Mouse (Mus musculus): ENCODE measurements around the gene Fpr1. TPM values are rescaled to one million over a fixed set of nuclear protein-coding genes. Genes with fewer than 3 reads are reported as not detected.

The Fpr1 gene
- total RNA-seq (2015; ENCODE audit: low replicate concordance) (19.4 and 26.3 TPM in 2 replicates), total RNA-seq (2017; ENCODE audit: low replicate concordance) (8.8 and 17.1 TPM in 2 replicates)

DNA sequence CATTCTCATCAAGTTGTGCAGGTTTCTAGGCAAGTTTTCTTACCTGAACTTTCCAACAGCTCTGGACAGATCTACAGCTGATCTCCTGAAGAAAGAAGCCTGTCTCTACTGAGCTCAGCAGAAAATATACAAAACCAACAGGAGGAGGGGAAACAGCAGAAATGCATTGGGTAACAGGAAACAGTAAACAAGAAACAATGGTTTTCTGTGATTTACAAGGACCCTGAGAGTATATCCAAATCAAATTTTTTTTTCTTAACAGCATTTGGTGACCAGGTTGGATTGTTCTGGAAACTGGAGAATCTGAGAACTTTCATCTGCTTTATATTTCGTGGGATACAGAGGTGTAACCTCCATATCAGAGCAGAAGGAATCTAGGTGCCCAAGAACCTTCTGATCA, at the start of gene Fpr1:
Gene Fpr1, minus strand, starts transcription at position 101 of the 400 bp plus-strand sequence.
- ATAC-seq (replicated peaks; ENCODE audit: low FRiP score, poor library complexity, severe bottlenecking) = no peak

DNA sequence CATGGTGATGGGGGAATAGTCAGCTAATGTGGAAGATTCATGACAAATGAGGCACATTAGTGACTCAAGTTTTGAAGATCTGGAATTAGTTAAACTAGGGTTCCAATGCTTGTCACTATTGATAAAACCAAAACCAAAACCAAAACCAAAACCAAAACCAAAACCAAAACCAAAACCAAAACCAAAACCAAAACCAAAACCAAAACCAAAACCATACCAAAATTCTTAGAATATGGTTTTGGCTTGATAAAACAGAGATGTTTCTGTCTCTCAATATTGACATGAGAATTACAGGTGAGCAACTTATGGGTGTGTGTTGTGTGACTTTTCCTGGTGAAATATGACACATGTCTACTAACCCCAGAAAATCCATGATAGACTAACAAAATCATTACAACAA, 34.0 kb upstream of the Fpr1 start:
- ATAC-seq (replicated peaks; ENCODE audit: low FRiP score, poor library complexity, severe bottlenecking) = no peak

DNA sequence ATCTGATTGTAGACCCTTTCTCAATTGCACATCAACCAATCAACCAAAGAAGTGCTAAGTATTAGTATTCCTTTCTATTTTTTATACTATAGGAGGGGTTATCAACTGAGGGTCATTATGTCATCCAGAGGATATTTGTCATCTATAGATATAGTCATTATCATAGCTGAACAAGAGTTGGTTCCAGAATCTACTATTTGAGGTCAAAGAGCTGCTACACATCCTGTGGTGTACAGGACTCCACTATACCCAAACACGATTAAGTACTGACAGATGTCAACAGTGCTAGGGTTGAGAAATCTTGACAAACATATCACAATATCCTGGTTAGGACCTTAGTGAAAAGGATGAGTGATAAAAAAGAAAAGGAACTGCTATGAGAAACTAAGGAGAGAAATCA, 33.6 kb upstream of the Fpr1 start:
- ATAC-seq (replicated peaks; ENCODE audit: low FRiP score, poor library complexity, severe bottlenecking) = no peak

DNA sequence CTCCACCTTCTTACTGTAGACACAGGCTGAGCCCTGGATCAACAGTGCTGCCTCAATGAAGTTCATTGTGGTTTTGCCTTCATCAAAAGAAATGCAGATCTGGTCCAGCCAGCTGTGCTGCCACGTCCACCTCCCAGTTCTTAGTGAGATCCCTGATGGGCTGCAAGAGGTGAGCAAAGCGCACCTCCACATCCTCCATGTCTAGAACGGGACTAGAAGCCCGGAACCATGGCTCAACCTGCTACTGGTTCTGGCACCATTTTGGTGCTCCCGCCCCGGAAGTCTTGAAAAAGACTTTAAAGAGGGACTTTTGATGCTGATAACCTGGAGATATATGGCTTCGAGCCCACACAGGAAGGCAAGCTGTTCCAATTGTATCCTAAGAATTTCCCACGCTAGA, 28.9 kb upstream of the Fpr1 start:
- ATAC-seq (replicated peaks; ENCODE audit: low FRiP score, poor library complexity, severe bottlenecking) = peak; percentile 64; the same call in 1 of the 2 replicates

DNA sequence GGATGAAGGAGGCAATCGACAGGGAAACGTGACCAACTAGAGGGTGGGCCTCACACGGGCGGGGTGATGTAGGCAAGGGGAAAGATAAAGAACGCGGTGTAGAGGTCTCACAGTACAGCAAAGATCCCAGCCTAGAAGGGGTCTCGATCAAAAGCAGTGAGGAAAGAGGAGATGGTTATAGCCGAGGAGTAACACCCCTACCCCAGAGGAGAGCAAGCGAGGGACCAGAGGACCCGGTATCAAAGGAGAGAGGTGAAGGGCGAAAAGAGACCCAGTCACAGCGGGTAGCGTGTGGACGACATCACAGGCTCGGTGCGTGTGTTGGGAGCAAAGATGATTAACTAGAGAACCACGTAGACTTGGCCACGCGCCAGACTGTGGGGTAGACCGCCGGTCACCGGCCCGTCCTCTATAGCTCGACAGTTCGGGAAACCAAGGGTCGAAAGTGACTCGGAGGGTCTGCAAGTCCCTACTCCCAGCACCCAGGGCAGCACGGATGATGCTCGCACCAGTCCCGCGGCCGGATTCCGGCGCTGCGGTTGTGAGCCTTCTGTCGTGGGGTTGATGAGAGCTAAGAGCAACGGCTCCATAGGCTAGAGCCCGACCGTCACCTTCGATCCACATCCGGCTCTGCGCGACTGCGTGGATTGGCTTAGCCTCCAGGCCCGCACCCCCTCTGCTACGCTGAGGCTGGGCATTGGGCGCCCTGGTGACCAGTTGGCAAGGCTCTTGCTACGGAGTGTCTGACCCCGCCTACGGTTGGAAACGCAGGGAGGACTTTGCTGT, 26.1 kb upstream of the Fpr1 start:
- ATAC-seq (replicated peaks; ENCODE audit: low FRiP score, poor library complexity, severe bottlenecking) = 0 out of 2 replicates have a peak, but pooled peaks have one; percentile 35

DNA sequence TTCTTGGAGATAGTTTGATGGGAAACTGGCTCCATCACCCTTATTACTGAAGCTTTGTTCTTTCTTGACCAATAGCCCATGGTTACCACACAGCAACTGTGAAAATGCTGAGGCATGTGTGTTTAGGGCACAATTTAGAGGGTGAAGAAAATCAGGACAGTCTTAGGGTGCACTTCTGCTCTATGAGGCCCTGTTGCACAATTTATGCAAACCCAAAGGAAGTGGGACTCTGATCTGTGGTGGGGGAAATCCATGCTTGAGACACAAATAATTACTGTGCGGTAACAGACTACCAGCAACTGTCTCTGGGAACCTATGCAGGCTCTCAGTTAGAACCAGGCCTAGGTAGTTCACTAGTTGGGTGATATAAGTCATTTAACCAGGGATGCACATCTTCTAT, 17.0 kb upstream of the Fpr1 start:
- ATAC-seq (replicated peaks; ENCODE audit: low FRiP score, poor library complexity, severe bottlenecking) = no peak

DNA sequence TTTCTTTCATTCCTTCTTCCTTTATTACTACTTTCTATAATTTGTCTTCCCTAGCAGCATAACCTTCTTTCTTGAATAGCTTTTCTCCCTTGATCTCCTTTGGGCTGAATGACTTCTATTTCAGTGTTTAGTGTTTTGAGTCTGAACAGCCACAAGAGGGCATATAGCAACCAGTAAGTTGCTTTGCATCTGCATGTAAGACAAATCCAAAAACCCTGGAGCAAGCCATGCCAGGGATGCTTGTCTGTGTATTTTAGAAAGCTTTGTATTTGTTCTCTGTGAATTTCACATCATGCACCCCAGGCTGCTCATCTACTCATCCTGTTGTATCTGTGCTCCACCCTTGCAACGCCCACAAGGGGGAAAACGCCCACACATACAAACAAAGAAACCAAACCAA, 15.5 kb upstream of the Fpr1 start:
- no peak for ATAC-seq (replicated peaks; ENCODE audit: low FRiP score, poor library complexity, severe bottlenecking)

DNA sequence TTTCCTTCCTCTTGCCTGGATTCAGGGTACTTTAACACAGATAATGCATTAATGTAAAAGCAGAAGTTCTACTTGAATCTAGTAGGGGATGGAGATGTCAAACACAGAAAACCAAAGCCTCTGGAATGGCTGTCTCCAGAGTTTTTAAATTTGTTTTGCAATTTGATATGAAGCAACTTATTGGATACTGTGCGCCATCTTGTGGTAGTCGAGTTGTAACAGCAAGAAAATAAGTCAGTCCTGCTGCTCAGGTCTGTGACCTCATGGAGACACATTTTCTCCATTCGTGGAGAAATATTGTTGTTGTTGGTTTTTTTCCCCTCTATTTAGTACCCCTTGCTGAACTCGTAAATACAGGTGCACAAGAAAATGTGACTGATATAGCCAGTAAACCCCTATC, 12.3 kb upstream of the Fpr1 start:
- no peak for ATAC-seq (replicated peaks; ENCODE audit: low FRiP score, poor library complexity, severe bottlenecking)

DNA sequence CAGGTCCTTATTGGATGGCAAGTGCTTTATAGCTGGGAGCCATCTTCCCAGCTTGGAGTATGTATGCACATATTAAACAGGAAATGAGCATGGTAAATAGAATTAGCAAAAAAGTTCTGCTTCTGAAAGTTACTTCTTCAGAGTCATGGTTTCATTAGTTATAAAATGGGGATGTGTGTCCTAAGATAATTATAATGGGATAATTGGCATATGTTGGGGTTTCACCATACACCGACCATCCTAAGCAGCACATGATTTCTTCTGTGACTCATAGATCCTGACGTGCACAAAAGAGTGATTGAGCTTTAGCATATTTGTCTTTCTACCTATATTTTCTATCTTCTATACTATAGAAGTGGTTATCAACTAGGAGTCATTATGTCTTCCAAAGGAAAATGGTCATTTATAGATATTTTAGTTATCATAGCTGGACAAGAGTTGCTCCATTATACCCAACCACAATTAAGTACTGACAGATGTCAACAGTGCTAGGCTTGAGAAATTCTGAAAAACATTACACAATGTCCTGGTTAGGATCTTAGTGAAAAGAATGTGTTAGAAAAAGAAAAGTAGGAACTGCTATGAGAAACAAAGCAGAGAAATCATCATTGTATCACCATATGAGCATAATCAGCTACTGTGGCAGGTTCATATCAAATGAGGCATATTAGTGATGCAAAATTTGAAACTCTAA, 6.1 kb upstream of the Fpr1 start:
- ATAC-seq (replicated peaks; ENCODE audit: low FRiP score, poor library complexity, severe bottlenecking) = no peak

DNA sequence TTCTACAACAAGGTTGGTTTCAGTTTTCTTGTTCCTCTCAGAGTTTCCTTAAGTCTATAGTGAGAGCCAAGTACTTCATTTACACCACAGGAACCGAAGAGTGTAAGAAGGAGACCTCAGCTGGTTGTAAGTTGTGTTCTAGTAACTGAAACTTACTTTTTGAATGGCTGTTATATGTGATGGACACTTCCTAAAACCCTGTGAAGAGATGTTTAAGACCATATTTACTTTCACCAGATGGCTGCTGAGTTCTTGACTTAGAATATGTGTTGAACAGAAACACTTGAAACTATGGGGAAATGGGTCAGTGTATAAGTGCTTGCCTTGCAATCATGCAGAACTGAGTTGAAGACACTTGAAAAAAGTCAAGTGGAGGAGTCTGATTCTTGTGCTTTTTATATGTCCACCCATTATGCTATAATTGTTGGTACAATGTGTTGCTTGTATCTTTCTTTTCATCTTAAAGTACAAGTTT, 4.1 kb upstream of the Fpr1 start, which contains the start of the genes Fpr2 and Fpr3:
Gene Fpr2, plus strand, starts transcription at position 51 of the 475 bp plus-strand sequence.
Gene Fpr3, plus strand, starts transcription at position 79 of the 475 bp plus-strand sequence.
- no peak for ATAC-seq (replicated peaks; ENCODE audit: low FRiP score, poor library complexity, severe bottlenecking)

DNA sequence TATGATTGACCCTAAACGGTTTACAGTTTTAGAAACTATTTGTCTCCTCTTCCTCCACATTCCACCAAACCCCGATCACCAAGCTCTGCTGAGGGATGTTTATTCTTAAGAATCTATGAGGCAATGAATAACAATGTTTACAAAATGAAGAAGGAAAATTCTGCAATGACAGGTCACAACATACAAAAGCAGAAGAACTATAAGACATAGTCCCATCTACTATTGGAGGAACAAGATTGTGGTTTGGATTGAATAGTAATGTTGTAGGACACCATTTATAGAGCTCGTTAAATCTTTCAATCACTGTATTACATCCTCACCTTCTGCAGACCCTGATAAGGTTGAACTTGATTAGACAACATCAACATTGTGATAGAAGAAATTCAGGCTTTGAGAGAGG, 1.1 kb downstream of the Fpr1 start:
- ATAC-seq (replicated peaks; ENCODE audit: low FRiP score, poor library complexity, severe bottlenecking) = no peak

DNA sequence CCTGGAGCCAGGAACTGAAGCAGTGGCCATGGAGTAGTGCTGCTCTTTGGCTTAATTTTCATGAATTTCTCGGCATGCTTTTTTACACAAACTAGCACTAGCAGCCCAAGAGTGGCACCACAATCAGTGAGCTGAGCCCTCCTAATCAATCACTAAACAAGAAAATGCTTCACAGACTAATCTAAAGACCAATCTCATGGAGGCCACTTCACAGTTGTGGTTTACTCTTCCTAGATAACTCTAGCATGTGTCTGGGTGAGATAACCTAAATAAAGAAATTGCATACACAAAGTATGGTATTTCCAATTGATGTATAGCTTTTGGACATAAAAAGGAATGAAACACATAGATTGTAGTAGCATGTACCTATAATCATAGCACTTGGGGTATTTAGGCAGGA, 4.4 kb downstream of the Fpr1 start:
- ATAC-seq (replicated peaks; ENCODE audit: low FRiP score, poor library complexity, severe bottlenecking) = no peak

DNA sequence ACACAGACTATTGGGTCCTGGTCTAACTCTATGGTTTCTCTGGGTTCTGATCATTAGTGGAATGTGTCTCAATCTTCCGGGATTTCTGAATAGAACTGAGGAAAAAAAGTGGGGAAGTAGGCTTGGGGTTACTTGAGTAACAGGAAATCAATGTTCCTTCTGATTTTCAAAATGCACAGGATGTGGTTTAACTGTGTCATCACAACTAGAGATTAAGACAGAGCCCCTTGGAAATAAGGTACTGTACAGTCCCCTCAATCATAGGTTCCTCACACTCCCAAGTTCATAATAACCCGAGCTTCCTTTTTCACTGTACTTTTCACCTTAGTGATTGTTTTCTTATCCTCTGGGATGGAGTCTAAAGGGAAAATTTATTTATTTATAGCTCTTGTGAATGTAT, 12.0 kb downstream of the Fpr1 start:
- no peak for ATAC-seq (replicated peaks; ENCODE audit: low FRiP score, poor library complexity, severe bottlenecking)

DNA sequence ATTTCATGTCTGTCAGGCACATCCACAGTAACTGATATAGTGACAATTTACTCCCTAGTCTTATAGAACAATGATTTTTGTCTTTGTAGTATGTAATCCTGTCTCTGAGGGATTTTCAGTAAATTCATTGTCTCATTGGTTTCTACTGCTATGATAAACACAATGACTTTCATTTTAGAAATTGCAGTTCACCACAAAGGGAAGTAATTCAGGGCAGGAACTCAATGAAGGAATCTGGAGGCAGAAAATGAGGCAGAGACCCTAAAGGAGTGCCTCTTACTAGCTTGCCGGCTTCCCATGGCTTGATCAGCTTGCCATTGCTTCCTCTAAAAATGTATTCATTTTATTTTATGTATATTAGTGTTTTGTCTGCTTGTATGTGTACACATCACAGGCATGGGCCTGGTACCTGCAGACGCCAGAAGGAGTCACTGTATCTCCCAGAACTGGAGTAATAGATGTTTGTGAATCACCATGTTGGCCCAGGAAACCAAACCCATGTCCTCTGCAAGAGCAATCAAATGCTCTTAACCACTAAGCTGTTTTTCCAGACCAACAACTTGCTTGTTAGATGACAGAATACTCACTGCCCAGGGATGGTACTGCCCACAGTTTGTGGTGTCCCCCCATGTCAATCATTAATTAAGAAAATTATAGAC, 12.7 kb downstream of the Fpr1 start:
- ATAC-seq (replicated peaks; ENCODE audit: low FRiP score, poor library complexity, severe bottlenecking) = no peak

DNA sequence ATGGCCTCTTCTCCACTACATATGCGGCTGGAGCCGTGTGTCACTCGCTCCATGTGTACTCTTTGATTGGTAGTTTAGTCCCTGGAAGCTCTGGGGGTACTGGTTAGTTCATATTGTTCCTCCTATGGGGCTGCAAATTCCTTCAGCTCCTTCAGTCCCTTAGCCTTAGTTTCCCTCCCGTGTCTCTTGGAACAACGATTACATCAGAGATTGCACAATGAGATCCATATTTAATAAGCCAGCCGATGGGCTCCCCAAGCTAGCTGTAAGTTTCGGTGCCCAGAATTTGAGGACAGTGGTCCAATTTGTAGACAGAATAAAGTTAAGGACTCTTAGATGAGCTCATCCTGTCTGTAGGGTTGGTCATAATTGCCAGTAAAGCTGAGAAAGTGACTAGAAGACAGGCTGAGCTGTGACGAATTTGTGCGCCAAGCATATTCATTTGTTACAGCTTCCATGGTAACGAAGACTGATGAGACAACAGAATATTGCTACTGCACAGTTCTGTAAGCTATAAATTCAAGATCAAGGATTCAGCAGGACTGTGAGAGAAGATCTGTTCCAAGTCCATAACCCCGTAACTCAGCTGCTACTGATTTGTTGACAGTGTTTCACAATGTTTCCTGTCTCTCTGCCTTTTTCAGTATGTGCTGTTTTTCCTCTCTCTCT, 16.8 kb downstream of the Fpr1 start:
- ATAC-seq (replicated peaks; ENCODE audit: low FRiP score, poor library complexity, severe bottlenecking) = no peak

DNA sequence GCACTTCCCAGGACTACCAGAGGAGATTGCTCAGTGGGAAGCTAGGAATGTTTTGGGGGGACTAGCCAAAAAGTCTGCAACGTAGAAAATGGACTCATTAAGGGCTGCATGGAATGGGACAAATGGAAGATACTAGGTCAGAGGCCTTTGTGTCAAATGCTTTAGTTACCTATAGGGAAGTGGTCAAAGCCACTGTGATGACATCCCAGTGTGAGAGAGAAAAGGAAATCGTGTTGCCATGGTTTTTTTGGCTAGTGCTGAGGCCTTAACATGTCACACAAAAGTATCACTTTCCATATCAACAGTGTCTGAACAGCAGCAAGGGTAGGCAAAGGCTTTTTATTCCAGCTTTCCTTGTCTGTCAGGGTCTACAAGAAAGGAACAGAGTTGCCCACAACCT, 18.6 kb downstream of the Fpr1 start:
- no peak for ATAC-seq (replicated peaks; ENCODE audit: low FRiP score, poor library complexity, severe bottlenecking)

DNA sequence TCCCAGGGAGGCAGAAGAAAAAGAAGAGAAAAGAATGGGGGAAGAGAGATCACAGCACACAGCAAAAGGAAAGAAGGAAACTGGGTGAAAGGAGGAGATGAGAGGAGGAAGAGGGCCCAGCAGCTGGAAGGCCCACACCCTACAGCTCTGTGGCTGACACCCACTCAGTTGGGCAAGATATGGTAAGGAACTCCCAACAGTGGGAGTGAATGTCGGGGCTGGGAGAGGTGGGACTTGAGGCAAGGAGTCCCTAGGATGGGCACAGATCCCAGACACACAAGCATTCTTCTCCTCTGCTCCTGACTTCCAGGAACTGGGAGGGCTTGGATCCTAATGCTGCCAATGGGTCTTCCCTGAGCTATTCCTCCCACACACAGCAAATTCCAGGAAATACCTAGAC, 21.4 kb downstream of the Fpr1 start:
- ATAC-seq (replicated peaks; ENCODE audit: low FRiP score, poor library complexity, severe bottlenecking) = no peak

DNA sequence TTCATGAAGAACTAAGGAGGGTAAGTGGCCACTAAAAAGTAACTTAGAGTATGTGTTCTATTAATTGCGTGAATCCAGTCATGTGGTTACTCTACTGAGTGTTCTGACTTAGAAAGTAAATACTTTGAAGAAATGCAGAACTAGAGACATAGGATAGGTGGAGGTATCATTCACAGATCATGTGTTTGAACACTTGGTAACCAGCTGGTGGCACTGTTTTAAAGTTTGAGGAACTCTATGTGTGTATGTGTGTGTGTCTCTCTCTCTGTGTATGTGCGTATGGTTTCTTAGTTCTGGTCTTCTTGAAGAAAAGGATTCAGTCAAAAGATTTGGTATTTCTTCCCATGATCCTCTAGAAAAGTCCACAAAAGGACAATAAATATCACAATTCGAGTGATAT, 23.6 kb downstream of the Fpr1 start:
- ATAC-seq (replicated peaks; ENCODE audit: low FRiP score, poor library complexity, severe bottlenecking) = no peak

DNA sequence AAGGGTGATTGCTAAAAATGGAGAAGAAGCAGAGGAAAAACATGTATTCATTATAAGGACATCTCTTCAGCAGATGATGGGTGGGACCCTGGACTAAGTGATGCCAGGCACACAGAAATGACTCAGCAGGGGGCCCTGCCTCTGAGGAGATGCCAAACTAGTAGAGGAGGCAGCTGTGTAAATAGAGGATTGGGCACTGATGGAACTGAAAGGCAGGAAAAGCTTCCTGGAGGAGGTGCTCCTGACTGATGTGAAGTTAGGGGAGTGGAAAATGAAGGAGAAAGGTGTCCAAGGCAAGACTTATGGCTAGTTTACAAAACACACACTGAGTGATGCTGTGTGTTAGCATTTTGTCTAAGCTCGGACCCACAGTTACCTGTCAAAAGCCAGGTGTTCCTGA, 26.3 kb downstream of the Fpr1 start:
- no peak for ATAC-seq (replicated peaks; ENCODE audit: low FRiP score, poor library complexity, severe bottlenecking)

DNA sequence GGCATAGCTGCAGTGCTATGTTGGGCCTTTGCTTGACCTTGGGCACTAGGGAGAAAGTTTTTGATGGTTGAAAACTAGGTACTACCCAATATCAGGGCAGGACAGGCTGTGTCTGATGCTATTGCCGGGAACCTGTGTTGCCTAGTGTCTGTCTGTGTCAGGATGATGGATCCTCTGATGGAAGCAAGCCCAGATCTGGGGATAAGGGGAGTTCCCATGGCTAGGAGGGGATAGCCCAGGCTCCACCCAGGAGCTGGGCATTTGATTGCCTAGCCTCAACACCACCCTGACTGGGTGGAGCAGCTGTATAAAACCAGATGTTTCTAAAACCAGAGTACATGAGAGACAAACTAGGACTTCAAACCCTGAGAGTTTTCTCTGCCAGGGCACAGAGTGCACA, 27.1 kb downstream of the Fpr1 start:
- no peak for ATAC-seq (replicated peaks; ENCODE audit: low FRiP score, poor library complexity, severe bottlenecking)
